Mouse (Mus musculus) kidney, postnatal 25 days (tissue): ENCODE measurements around the gene Mars.
A peak's percentile ranks its signal among the peaks of the same experiment; 100 is the strongest.

Experiments used
- DNase-seq, 2 experiments: peaks; one replicate each; pipeline ENCODE4 v3.0.0; 2021; ENCODE audit warnings: mixed read lengths in 2 of 2

Mars gene

DNA sequence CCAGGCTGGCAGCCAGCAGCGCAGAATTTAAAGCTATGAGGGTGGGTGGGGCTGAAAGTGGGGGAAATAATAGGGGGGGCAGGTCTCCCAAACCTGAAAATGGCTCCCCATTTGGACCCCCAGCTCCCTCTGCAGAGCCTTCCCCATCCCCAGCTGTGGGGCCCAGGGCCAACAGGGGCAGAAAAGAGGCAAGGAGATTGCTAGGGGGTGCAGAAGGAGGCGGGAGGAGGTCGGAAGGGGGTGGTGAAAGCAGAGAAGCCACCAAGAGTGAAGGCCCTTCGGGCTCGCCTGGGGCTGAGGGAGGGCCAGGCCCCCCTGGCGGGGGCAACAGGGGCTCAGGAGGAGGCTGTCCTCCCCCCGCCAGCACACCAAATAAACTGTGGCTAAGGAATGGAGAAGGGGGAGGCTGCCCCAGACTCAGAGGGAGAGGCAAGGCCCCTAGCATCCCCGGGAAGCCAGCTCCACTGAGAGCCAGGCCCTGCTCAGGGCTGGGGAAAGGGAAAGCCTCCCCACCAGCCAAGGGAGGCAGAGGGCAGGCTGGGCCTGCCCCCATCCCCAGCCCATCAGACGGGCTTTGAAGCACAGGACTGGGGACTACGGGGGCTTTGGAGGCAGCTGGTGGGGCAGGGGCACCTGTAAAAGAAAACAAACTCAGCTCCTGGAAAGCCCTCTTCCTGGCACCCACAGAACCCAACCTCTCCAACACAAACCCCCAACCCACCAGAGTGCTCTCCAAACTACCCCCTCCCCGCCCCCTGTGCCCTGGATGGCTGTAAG is 26.7 kb downstream of the Mars start:
- DNase-seq: no peak

DNA sequence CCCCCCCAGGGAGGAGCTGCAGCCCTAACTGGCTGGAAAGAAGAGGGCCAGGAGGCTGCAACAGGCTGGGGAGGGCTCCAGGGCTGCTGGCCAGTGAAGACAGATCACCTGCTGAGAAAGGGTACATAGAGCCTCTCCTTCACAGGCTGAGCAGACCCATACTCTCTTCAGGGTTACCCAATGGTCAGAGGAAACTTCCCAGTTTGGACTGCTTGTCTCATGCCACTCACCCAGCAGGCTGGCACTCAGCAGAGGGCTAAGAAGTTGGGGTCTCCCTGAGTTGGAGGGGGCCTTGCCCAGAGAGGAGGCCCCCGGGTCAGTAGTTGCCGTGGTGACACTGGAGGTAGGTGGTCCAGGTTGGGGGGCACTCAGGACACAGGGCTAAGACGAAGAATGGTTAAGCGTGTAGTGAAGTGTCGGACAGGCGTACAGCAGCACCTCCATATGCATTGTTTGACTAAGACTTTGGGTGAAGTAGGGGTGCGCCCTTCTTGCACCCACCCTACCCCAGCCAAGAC is 27.4 kb downstream of the Mars start:
- DNase-seq: no peak

DNA sequence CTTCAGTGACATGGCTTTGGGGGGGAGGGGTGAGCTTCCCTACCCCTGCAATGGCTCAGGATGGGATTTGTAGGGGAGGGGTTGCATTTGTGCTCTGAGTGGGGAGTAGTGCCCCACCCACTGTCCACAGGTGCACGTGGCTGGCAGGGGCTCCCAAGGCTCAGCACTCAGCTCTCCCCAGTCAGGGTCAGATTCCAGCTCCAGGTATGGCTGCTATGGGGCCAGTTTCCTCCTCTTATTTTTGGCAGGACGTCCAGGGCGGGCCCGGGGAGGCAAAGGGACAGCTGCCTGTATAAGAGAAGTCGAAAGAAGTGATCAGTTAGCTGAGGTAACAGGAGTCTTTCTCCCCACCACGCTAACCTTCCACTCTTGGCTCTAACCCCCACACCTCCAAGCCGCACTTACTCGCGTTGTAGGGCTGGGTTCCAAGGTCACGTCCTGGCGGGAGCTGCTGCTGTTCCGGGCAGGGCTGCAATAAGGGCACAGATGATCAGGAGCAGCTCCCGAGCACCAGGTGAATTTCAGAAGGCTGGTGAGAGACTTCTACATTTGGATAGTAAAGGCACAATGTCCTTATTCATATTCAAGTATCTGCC is 28.9 kb downstream of the Mars start:
- DNase-seq: peak in 1 of 2 experiments; percentile 59

DNA sequence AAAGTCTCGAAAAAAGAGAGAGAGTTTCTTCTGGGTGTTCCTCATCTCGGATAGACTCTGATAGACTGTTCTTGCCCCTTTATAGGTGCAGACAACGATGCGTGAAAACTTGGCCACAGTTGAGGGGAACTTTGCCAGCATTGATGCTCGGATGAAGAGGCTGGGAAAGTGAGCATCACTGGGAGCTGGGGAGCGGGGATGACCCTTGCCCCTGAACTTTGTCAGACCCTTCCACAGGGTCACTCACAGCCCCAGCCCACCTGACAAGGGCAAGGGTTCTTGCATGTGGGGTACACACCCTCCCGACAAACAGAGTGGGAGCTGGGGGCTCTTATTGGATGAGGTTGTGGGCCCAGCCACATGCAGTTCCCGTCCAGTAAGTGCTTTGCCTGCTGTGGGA is 30.3 kb downstream of the Mars start:
- DNase-seq: peak in 1 of 2 experiments; percentile 61

DNA sequence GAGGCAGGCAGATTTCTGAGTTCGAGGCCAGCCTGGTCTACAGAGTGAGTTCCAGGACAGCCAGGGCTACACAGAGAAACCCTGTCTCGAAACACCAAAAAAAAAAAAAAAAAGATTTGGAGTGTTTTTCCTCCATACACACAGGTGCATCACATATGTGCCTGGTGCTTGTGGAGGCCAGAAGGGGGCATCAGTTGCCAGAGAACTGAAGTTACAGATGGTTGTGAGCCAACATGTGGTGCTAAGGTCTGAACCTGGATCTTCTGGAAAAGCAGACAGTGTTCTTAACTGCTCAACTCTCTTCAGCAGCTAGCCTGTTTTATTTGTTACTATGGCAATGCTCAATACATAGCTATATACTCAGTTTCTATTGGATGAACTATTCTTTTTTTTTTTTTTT is 31.9 kb downstream of the Mars start:
- no peak for DNase-seq

DNA sequence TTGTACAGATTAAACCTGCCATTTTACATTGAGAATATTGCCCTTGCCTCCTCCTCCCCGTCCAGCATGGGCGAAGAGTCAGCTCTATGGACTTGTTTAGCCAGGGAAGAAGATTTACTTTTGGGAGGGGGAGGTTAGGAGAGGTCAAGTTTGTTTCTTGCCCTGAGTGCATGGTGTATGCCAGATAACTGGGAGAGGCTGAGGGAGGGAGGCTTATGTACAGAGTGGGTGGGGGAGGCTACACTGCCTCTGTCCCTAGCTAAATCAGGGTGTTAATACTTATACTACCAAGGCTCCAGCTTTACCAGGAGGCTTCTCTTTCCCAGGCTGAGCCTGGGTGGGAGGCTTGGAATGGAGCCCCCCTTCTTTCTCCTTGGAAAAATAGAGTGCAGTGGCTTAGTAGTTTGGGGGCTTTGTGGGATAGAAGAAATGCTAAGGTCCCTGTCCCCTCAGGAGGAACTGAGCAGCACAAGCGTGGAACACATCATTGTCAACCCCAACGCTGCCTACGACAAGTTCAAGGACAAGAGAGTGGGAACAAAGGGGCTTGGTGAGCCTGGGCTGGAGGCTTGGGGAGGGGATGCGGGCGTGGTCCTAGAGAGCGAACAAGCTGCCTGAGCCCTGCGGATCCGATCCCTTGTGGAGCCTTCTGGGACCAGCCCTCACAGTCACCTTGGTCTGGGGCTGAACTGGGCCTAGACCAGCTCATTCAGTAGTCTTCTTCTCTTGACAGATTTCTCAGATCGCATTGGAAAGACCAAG is 37.1 kb downstream of the Mars start:
- DNase-seq: no peak

DNA sequence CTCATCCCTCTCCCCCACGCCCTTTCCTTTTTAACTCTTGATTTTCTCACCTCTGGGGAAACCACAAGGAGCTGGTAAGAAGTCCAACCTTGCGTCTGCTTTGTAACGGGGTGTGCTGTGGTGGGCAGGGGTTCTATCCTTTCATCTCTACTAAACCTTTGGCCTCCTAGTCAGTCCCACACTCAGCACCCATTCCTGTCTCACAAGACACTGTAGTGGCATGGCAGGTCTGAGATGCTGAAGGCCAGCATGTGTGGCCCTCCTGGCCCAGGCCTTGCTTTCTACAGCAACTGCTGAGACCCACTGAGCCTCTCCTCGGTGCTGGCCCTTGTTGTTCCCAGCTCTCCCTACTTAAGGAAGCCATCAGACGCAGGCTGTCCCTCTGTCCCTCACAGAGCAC is 39.2 kb downstream of the Mars start:
- no peak for DNase-seq

DNA sequence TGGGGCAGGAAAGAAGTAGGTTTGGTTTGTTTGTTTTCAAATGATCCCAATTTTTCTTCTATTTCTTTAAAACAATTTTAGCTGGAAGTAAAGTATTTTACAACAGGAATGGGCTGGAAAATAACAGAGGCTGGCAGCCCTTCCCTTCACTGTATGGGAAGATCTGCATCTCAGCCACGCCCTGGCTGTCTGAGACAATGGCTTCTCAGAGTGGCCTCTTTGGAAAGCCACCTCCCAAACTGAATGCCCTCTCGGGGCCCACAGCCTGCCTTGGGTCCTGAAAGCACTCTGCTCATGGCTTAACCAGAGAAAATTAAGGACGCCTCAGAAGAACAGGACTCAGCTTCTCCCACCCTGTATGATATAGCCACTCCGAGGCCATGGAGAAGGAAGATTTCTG is 41.7 kb downstream of the Mars start:
- no peak for DNase-seq

DNA sequence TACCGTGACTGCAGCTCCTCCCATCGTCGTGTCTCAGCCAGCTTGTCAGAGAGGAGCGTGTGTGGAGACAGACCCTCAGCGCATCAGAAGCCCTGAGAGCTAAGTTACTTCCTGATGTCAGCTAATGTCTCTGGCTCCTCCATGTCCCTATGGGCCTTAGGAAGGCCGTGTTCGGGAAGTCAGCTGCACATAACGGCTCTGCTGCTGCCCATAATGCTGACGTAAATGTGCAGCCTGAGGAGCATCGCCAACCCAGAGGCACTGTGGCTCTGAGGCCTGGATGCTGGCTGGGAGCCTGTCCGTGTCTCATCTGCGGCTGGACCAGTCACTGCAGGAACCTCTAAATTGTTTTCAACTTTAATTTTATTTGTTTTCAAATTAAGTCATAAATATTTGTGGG is 42.5 kb downstream of the Mars start:
- DNase-seq: no peak

DNA sequence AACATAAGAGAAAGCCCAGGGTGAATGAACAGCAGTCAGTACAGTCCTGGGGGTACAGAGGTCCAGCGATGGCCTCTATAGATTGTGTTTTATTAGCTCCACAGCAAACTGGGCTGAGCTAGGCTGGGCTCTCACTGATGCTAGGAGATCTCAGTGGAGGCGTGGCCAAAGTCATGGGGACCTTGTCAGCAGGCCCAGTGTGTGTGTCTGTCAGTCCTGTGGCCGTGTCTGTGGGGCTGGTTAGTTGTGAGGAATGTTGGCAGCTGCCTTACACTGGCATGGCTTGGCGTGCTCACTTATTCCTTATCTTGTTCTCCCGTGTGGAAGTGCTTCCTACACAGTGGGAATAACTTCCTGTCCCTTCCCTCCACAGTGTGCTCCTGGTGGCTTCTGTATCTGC is 43.2 kb downstream of the Mars start:
- DNase-seq: no peak

DNA sequence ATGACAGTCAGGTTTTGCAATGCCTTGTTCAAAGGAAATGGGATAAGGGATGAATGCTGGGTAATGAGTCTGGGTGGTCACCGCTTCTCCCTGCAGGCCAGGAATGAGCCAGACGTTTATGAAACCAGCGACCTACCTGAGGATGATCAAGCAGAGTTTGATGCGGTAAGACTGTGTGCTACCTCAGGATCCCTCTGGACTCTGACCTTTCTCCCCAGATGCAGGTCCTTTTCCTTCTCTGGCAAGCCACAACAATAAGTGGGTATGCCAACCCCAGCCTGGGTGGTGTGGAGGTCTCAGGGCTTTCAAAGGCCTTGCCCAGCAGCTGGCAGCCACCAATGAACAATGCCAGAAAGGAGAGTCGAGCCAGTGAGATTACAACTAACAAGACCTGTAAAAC is 44.3 kb downstream of the Mars start:
- peak in 1 of 2 experiments; percentile 49 for DNase-seq

DNA sequence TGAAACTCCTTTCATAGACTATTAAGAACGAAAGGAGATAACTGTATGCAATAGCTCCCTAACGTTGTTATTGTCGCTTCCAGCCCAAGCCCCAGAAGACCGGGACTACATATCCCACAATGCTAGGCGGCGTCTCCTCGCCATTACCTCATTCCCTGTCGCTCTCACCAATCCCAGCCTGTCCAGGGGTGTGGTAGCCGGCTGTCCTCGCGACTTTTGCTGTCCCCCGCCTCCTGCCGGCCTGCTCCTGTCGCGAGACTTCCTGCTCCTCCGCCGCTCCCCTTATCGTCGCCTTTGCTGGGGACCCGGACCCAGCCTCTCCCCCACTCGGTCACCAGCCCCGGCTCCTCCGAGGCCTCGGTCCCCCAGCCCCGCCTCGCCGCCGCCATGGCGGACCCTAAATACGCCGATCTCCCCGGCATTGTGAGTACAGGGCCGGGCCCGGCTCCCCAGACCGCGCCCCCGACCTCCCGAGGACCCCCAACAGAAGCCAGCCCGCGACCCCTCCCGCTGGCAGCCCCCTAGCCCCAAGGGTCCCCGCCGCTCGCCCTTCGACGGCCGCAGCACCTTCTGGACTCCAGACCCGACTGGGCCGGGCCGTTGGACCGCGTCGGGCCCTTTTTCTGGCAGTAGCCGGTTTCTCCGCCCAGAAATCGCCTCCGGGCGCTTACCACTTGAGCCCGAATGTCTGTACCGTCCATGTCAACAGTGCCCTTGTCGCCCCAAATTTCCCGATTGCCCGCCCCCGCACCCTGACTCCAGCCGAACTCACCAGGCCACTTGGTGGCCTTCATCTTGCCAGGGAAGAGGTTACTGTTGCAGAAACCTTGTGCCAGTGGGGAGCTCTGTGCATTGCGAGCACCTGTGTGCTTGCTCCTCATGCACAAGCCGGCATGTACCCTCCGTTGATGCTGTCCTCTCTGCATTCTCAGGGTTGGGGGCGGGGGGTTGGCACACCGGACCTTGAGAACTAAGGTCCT is 45.2 kb downstream of the Mars start, which contains the start of gene Dctn2:
Gene Dctn2, plus strand, starts transcription at position 257 of the 980 bp plus-strand sequence.
- DNase-seq: peak; percentile 94 to 98

DNA sequence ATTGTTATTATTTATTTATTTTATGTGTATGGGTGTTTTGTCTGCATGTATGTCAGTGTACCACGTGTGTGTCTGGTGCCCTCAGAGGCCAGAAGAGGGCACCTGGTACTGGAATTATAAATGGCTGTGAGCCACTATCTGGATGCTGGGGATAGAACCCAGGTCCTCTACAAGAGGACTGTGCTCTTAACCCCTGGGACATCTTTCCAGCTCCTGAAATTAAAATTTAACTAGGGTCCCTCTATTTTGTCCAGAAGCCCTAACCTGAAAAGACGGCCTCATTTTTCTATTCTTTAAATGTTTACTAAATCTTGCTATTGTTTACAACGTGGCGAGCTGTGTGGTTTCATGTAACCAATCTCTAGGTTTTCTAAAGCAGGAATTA is 45.9 kb downstream of the Mars start:
- no peak for DNase-seq

DNA sequence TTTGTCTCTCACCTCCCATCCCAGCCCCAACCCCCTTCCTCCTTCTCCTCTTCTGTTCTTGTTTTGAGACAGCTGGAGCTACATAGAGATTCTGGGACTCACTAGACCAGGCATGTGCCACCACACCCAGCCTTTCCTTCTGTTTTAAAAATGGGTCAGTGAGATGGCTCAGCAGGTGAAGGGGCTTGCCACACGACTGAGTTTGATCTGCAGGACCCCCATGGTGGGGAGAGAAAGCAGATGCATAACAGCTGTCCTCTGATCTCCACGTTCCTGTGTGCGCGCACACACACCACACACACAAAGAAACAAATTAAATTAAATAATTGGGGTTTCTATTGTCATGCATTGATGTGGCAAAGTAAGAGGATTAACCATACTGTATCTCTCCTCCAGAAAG is 46.6 kb downstream of the Mars start:
- no peak for DNase-seq

DNA sequence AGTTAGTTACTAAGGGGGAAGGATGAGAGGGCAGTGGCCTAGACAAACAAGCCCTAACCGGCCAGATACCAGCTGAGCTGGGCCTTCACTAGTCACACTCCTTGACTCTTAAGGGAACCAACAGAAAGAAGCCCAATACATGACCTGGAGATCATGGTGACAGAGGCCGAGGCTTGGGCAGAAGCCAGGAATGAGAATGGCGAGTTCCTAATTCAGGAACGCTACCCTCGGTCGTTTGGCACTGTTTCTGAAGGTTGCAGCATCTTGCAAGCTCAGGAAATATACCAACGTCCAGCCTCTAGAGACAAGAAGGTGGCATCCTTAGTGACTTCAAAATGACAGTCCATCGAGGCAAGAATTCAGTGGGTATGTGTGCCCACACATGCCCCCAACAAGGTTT is 47.2 kb downstream of the Mars start:
- no peak for DNase-seq

DNA sequence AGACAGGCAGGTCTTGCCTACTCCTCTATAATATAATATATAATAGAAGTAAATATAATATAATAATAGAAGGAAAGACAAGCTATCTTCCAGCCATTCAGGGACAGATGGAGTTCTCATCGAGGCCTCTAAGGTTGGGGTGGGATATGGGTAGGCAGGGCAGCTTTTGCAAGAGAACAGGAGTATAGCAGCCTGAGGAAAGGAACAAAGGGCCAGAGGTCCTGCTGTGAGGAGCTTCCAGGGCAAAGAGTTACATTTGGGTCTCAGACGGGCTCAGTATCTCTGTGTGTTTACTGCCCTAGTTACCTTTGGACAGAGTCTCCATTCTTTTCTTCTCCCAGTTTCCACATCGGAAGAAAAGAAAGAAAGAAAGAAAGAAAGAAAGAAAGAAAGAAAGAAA is 48.0 kb downstream of the Mars start:
- DNase-seq: no peak

DNA sequence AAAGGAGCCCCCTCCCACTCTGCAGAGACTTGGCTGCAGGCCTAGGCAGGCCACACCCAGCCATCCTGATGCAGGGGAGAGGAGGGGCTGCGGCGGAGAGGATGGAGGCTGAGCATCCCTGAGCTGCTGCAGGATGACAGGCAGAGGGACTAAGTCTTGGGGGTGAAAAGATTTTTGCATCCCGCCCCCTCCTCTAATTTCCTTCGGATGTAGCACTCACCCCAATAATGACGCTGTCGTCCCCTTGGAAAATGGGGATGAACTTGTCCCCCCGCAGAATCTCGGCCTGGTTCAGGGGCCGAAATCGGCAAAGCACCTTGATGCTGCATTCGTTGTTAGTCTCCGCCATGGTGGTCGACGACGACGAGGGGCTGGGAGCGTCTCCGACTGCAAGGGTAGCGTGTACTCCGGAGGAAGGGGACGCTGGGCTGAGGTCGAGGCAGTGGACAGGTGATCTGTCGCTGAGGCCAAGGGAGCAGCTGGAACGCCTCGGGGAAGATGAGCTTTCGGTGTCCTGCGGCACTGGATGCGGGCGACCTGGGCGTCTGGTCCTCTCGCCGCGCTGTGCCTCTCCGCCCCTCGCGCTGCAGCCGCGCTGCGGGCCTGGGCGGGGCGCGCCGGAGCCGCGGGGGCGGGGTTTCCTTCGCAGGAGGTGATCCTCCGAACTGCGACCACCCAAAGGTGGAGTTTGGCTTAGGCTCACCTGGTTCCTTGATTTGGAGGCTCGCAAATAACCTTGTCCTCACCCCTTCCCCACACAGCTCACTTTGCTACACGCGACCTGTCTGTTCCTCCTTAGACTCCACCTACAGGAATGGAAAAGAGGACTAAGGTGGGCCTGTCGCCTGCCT is 48.8 kb downstream of the Mars start, which contains the start of gene Kif5a:
Gene Kif5a, minus strand, starts transcription at position 801 of the 851 bp plus-strand sequence.
- DNase-seq: peak; percentile 27 to 57

DNA sequence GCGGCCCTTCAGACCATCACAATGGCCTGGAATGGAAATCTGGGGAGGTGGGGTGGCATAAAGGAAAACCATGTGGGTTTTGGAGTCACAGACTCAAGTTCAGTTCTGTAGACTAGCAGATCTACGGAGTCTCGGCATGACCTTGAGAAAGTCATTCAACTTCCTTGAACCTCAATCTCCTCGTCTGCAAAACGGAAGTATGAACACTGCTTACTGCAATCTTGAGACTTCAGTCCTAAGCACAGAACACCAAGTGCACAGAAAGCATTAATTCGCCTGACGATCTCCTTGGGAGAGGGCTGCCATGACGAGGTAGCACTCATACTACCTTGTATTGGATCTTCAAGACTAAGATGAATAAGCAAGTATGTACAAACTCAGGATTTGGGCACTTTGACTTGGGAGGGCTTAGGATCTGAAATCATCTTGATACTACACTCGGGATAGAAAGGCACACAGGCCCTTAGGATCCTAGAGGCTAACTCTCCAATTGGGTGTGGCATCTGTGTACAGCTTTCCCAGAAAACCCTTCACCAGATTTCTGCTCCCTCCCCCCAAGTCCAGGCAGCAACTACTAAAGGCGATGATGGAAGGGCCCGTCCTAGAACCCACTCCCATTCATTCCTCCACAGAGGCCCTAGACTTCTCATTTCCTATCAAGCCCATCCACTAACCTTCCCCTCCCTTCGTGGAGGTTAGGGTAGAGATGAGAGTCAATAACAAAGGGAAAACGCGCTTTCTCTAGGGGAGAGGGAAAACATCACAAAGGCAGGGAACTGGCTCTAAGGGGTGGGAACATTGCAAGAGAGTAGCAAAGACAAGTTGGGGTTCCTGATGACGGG is 49.7 kb downstream of the Mars start:
- DNase-seq: no peak

DNA sequence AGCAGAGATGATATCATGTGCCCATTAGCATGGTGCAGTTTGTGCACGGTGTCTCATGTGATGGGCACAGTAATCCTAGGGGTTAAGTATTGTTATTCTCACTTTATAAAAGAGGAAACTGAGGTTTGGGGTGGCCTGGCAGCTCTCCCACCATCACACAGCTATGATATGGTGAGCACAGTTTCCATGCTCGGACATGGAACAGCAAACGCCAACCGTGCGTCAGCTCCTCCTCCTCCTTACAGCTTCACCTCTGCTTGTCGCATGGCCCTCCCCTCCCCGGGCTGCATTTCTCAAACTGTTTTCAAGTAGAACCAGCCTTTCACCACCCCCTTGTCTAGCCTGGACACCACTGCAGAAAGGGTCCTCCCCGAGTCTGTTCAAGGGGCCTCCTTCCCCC is 53.1 kb downstream of the Mars start:
- no peak for DNase-seq

DNA sequence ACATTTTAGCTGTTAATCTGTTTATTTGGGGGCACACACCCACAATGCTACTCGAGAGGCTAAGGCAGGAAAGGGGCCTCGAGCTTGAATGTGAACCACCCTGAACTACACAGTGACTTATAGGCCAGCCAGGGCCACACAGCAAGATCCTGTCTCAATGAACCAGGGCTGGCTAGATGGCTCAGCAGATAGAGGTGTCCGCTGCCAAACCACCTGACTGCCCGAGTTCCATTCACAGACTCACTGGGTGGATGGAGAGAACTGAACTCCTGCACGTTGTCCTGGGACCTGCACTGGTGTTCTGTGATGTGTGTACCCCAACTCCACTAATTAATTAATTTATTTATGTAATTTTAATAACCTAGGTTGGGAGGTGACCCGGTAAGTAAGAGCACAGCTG is 53.8 kb downstream of the Mars start:
- no peak for DNase-seq
